Mouse (Mus musculus) liver, embryonic 11.5 days (tissue): ENCODE results near the gene Cnr2. TPM values are rescaled to one million over a fixed set of nuclear protein-coding genes. Genes with fewer than 3 reads are reported as not detected.
A peak's percentile ranks its signal among the peaks of the same experiment; 100 is the strongest.

ENCODE experiments used
- ATAC-seq: fragments of 200-750 bp; cut with Nextera tagmentation; replicated peaks from 2 replicates; pipeline ENCODE4 v1.8.0; 2017; ENCODE audit warnings: moderate number of reproducible peaks, mild to moderate bottlenecking, moderate TSS enrichment, moderate library complexity; ENCODE audit not compliant: low FRiP score
- DNase-seq: peaks from one replicate; pipeline ENCODE4 v3.0.0-alpha.2; 2017; ENCODE audit warnings: low spot score
- H3K27ac ChIP-seq: fragments of 300-500 bp; sonication (generic); 2 replicates; pipeline ENCODE4 v1.5.1; 2014; ENCODE audit warnings: mild to moderate bottlenecking, low read depth, low read length, control low read depth
- H3K27me3 ChIP-seq: fragments of 300-500 bp; sonication (generic); replicated peaks from 2 replicates; pipeline ENCODE4 v1.6.1; 2014; ENCODE audit warnings: low read length, mixed read lengths; ENCODE audit not compliant: control insufficient read depth, insufficient read depth
- H3K36me3 ChIP-seq: fragments of 300-500 bp; sonication (generic); 2 replicates; pipeline ENCODE4 v1.6.1; 2014; ENCODE audit warnings: mild to moderate bottlenecking, low read length, moderate library complexity, mixed read lengths; ENCODE audit not compliant: control insufficient read depth, insufficient read depth
- H3K4me1 ChIP-seq: fragments of 300-500 bp; sonication (generic); replicated peaks from 2 replicates; pipeline ENCODE4 v1.6.1; 2014; ENCODE audit warnings: low read length, mixed read lengths; ENCODE audit not compliant: control insufficient read depth, insufficient read depth
- H3K4me2 ChIP-seq: fragments of 300-500 bp; sonication (generic); 2 replicates; pipeline ENCODE4 v1.6.1; 2014; ENCODE audit warnings: mild to moderate bottlenecking, control low read depth, moderate library complexity
- H3K4me3 ChIP-seq: fragments of 300-500 bp; sonication (generic); 2 replicates; pipeline ENCODE4 v1.5.1; 2014; ENCODE audit warnings: low read depth, low read length, control low read depth
- H3K9ac ChIP-seq: fragments of 300-500 bp; sonication (generic); 2 replicates; pipeline ENCODE4 v1.6.1; 2014; ENCODE audit warnings: low read depth, low read length, control low read depth
- H3K9me3 ChIP-seq: fragments of 300-500 bp; sonication (generic); 2 replicates; pipeline ENCODE4 v1.6.1; 2016; ENCODE audit warnings: low read length, inconsistent platforms, mixed read lengths; ENCODE audit not compliant: control insufficient read depth
- WGBS: fragments of 180-500 bp; shearing (Covaris S2); extraction: QIAGEN DNeasy Blood & Tissue Kit; methylation state at CpG from one replicate; pipeline ENCODE4 v1.1.7; 2014; 5-methylcytosine and 5-hydroxymethylcytosine counted together
- polyA plus RNA-seq: library from polyadenylated mRNA; unstranded; fragments of >200 nt; fragmentation: Nextera tagmentation; extraction: Ambion mirVana; gene quantifications from 2 replicates; pipeline ENCODE4 v1.2.1, GENCODE M21; 2014

The Cnr2 gene
- polyA plus RNA-seq, 1 experiment from 2014 or later: 6.3 TPM

DNA sequence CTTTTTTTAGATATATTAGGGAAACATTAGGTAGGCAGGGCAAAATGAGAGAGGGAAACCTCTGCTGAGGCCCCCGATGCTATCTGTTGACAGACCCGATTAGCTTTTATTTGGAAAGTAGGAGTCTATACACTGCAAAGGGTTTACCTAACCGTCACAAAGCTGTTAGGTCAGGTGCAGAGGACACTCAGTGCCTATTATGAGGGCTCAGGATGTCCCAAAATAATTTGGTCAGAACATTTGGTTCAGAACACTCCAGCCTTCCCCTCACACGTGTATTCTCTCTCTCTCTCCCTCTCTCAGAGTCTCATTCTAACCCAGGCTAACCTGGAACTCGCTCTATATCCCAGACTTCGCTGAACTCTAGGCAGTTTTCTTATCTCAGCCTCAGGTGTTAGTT lies 13.2 kb upstream of the Cnr2 start:
- Histone ChIP-seq H3K9me3 (no peaks in the 10 kb centered on the region), H3K27me3 (no peaks in the 10 kb centered on the region), H3K9ac (no peak overlapping the region), H3K4me3 (no peak overlapping the region), H3K36me3 (no peaks in the 10 kb centered on the region), H3K4me2 (no peak overlapping the region), H3K4me1 (peaks cover 7% of the 10 kb centered on the region), H3K27ac (no peak overlapping the region)
- no peak for DNase-seq
- WGBS: 62% methylated on average over 6 of the region's 6 CpGs
- no peak for ATAC-seq

DNA sequence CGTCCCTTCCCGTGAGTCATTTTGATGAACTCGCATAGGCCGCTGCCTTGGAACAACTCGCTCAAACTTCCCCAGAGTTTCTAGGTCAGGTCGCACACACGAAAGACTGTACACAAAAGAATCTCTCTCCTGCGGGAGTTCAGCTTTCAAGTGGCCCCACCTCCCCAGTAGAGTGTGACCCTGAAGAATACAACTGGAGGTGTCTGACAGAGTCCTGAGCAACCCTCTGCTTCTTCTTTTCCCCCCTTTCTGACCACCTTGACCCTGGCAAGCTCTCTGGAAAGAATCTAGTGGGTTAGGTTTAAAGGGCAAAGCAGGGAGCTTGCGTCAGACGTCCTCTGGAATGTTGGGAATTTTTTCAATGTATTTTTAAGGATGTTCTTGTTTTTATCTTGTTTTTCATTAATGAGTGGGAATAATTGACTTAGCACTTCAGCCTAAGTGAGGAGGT lies 11.8 kb upstream of the Cnr2 start:
- no peak for DNase-seq
- no peak overlapping the region for H3K4me3 ChIP-seq
- no peak overlapping the region for H3K9ac ChIP-seq
- ATAC-seq: no peak
- no peak overlapping the region for H3K4me2 ChIP-seq
- no peaks in the 10 kb centered on the region for H3K27me3 ChIP-seq
- no peak overlapping the region for H3K27ac ChIP-seq
- no peaks in the 10 kb centered on the region for H3K9me3 ChIP-seq
- peaks cover 5% of the 10 kb centered on the region; the same call in 1 of the 2 replicates for H3K4me1 ChIP-seq
- whole genome bisulfite sequencing: 62% methylated on average over 10 of the region's 10 CpGs
- H3K36me3 ChIP-seq: no peaks in the 10 kb centered on the region

DNA sequence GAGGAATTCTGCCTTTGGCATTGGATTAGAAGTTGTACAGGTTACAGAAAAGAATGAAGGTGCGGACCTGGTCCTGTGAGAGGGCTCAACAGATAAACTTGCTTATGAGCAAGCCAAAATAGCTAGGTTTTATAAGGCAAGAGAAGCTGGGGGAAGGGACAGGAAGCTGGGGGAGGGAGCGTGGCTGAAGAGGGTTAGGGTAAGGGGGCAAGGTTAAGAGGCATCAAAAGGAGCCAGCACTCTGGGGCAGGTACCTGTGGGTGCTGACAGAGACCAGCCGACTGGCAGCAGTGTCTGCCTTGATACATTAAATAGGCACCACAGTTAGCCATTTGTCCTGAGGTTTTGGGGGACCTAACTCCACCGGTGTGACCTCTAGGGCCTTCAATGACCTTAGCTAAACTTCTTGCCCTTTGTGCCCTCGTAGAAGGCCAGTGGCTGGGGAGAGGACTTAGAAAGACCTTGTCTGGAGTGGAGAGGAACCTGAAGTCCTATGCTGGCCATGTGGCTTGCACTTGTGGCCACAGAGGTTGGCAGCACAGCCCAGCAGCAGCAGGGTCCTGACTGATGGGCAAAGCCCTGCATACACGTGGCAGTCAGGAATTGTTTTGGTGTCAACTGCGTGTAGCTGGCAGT lies 11.2 kb upstream of the Cnr2 start:
- Histone ChIP-seq H3K27me3 (no peaks in the 10 kb centered on the region), H3K36me3 (no peaks in the 10 kb centered on the region), H3K4me1 (peaks cover 5% of the 10 kb centered on the region; the same call in 1 of the 2 replicates), H3K9ac (no peak overlapping the region), H3K9me3 (no peaks in the 10 kb centered on the region), H3K27ac (no peak overlapping the region), H3K4me3 (no peak overlapping the region), H3K4me2 (no peak overlapping the region)
- 56% methylated on average over 7 of the region's 7 CpGs for WGBS
- DNase-seq: peak; percentile 28
- no peak for ATAC-seq

DNA sequence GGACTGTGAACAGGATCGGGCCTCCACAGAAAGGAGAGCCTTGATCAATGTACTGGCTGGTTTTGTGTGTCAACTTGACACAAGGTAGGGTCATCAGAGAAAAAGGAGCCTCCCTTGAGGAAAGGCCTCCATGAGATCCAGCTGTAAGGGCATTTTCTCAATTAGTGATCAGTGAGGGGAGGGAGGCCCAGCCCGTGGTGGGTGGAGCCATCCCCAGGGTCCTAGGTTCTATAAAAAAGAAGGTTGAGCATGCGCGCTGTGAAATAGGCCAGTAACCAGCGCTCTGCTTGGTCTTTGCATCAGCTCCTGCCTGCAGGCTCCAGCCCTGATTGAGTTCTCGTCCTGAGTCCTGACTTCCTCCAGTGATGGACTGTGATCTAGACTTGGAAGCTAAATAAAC lies 10.7 kb upstream of the Cnr2 start:
- H3K4me2 ChIP-seq: no peak overlapping the region
- no peak overlapping the region for H3K4me3 ChIP-seq
- peaks cover 5% of the 10 kb centered on the region; the same call in 1 of the 2 replicates for H3K4me1 ChIP-seq
- H3K9me3 ChIP-seq: no peaks in the 10 kb centered on the region
- H3K9ac ChIP-seq: no peak overlapping the region
- 68% methylated on average over 6 of the region's 6 CpGs for WGBS
- no peak overlapping the region for H3K27ac ChIP-seq
- ATAC-seq: no peak
- H3K27me3 ChIP-seq: no peaks in the 10 kb centered on the region
- H3K36me3 ChIP-seq: no peaks in the 10 kb centered on the region
- peak; percentile 29 for DNase-seq

DNA sequence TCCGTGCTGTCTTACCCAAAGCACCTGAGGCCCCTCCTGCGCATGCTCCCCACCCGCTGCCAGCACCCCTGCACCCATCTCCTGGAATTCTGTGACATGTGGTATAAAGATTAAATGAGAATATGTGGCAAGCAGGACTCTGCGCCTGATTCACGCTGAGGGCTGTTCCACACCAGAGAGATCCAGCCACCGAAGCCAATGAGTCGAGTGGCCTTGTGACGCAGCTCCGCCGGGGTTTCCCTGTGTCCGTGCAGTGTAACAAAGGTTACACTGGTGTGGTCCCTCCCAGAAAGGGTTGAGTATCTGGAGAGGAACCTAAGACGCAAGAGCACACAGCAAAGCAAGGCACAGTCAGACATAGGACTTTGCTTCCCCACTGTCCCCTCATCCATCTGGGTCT lies 9.5 kb upstream of the Cnr2 start:
- no peak overlapping the region for H3K27ac ChIP-seq
- no peak overlapping the region for H3K4me3 ChIP-seq
- H3K36me3 ChIP-seq: no peaks in the 10 kb centered on the region
- H3K4me2 ChIP-seq: no peak overlapping the region
- H3K27me3 ChIP-seq: no peaks in the 10 kb centered on the region
- H3K4me1 ChIP-seq: peaks cover 5% of the 10 kb centered on the region; the same call in 1 of the 2 replicates
- ATAC-seq (no peak), DNase-seq (peak; percentile 27)
- H3K9ac ChIP-seq: no peak overlapping the region
- H3K9me3 ChIP-seq: no peaks in the 10 kb centered on the region
- 86% methylated on average over 12 of the region's 12 CpGs for WGBS

DNA sequence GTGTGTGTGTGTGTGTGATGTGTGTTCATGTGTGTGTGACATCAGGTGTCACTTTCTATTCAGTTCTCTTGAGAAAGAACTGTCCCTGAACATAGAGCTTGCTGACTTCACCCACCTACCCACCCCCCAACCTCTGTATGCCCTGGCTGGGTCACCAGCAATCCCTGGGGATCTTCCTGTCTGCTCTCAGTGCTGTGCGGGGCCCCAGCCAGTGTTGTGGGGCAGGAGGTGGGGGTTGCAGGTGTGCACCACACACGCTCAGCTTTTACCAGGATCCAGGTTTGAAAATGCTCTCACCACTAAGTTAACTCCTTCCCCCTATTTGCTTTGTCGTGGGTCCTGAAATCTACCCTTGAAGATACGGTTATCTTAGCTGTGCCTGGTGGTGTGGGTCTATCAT lies 9.0 kb upstream of the Cnr2 start:
- peaks cover 5% of the 10 kb centered on the region; the same call in 1 of the 2 replicates for H3K4me1 ChIP-seq
- H3K9ac ChIP-seq: no peak overlapping the region
- H3K27ac ChIP-seq: no peak overlapping the region
- DNase-seq: peak; percentile 26
- H3K9me3 ChIP-seq: no peaks in the 10 kb centered on the region
- WGBS: 66% methylated on average over 4 of the region's 4 CpGs
- no peaks in the 10 kb centered on the region for H3K27me3 ChIP-seq
- H3K36me3 ChIP-seq: no peaks in the 10 kb centered on the region
- no peak for ATAC-seq
- H3K4me3 ChIP-seq: no peak overlapping the region
- H3K4me2 ChIP-seq: no peak overlapping the region

DNA sequence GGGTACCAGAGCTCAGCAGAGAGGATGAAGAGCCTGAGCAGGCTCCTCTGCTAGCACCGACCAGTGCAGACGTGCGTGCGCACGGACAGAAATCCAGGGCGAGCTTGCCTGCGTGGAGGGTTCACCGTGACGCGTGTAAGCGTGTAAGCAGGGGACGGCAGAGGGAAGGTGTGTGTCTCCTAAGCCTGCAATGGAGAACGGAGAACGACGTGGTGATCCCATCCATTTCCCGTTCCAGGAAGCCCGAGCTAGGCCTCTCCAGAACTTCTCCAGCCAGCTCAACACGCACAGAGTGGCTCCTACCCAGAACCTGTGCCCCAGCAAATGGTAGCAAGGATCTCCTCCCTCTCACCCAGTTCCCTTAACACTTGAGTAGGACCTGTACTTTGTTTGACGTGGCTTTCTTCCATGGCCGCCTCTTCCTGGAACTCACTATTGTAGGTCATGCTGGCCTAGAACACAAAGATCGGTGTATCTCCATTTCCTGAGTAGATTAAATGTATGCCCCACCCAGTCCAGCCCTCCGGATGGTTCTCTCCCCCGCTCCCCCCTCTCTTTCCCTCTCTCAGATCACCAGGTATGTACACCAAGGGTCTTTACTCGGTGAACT lies 6.6 kb upstream of the Cnr2 start:
- Histone ChIP-seq H3K27ac (no peak overlapping the region), H3K4me2 (no peak overlapping the region), H3K36me3 (no peaks in the 10 kb centered on the region), H3K27me3 (no peaks in the 10 kb centered on the region), H3K9me3 (no peaks in the 10 kb centered on the region), H3K4me3 (no peak overlapping the region), H3K9ac (no peak overlapping the region), H3K4me1 (peaks cover 12% of the 10 kb centered on the region)
- ATAC-seq: no peak
- no peak for DNase-seq
- WGBS: 83% methylated on average over 24 of the region's 24 CpGs

DNA sequence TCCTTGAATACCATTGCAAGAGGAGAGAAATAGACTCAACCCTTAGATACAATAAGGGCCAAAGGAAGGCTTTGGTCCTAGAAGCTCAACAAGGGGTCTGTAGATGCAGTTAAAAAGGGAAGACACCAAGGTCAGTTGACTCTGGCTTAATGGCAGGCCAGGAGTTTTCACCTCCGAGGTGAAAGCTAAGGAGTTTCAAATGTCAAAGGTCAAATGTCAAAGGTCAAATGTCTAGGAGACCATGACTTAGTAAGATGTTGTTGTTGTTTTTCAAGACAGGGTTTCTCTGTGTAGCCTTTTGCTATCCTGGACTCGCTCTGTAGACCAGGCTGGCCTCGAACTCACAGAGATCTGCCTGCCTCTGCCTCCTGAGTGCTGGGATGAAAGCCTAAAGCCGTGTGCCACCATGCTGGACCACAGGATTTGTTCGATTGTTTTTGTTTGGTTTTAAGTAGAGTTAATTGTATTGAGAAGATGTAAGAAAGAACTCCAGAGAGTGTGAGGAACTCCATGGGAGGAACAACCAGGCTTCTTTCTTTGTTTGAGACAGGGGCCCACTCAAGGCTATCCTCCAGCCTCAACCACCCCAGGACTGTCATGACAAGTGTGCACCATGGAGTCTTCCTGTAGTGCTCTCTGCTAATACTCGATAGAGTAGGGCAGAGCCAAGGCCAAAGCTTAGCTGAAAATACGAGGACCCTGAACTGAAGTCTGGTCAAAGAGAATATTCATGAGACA lies 5.9 kb upstream of the Cnr2 start:
- Histone ChIP-seq H3K4me3 (no peak overlapping the region), H3K4me2 (no peak overlapping the region), H3K4me1 (peaks cover 7% of the 10 kb centered on the region), H3K27ac (no peak overlapping the region), H3K27me3 (no peaks in the 10 kb centered on the region), H3K9ac (no peak overlapping the region), H3K9me3 (no peaks in the 10 kb centered on the region), H3K36me3 (no peaks in the 10 kb centered on the region)
- no peak for DNase-seq
- no peak for ATAC-seq
- 80% methylated on average over 7 of the region's 7 CpGs for WGBS
